Mouse (Mus musculus) limb, embryonic 14.5 days (tissue): Measurements from ENCODE around the gene Psmb8. TPM values are rescaled to one million over a fixed set of nuclear protein-coding genes. Genes with fewer than 3 reads are reported as not detected.

Source experiments
- ATAC-seq: fragments of 200-750 bp; cut with Nextera tagmentation; 2 replicates; pipeline ENCODE4 v1.8.0; 2017; ENCODE audit warnings: low read depth, moderate number of reproducible peaks, moderate TSS enrichment; ENCODE audit not compliant: low FRiP score
- DNase-seq: peaks from one replicate; pipeline ENCODE4 v3.0.0-alpha.2; 2015; ENCODE audit warnings: low spot score
- H3K27ac ChIP-seq: fragments of 300-500 bp; sonication (generic); replicated peaks from 2 replicates; pipeline ENCODE4 v1.5.1; 2014; ENCODE audit warnings: low read depth, mild to moderate bottlenecking, low read length, moderate library complexity, mixed read lengths
- H3K27me3 ChIP-seq: fragments of 300-500 bp; sonication (generic); 2 replicates; pipeline ENCODE4 v1.6.1; 2014; ENCODE audit warnings: low read length, mixed read lengths; ENCODE audit not compliant: control insufficient read depth, insufficient read depth
- H3K36me3 ChIP-seq: fragments of 300-500 bp; sonication (generic); 2 replicates; pipeline ENCODE4 v1.6.1; 2014; ENCODE audit warnings: mild to moderate bottlenecking, low read length, moderate library complexity, mixed read lengths; ENCODE audit not compliant: control insufficient read depth, insufficient read depth
- H3K4me1 ChIP-seq: fragments of 300-500 bp; sonication (generic); 2 replicates; pipeline ENCODE4 v1.6.1; 2014; ENCODE audit warnings: antibody characterized with exemption, low read length, mixed read lengths; ENCODE audit not compliant: control insufficient read depth, insufficient read depth
- H3K4me2 ChIP-seq: fragments of 300-500 bp; sonication (generic); replicated peaks from 2 replicates; pipeline ENCODE4 v1.6.1; 2014; ENCODE audit warnings: low read depth, mild to moderate bottlenecking, low read length, moderate library complexity; ENCODE audit not compliant: severe bottlenecking
- H3K4me3 ChIP-seq: fragments of 300-500 bp; sonication (generic); replicated peaks from 2 replicates; pipeline ENCODE4 v1.5.1; 2014; ENCODE audit warnings: low read length
- H3K9ac ChIP-seq: fragments of 300-500 bp; sonication (generic); 2 replicates; pipeline ENCODE4 v1.6.1; 2014; ENCODE audit warnings: mild to moderate bottlenecking, low read depth, low read length, moderate library complexity; ENCODE audit not compliant: severe bottlenecking
- H3K9me3 ChIP-seq: fragments of 300-500 bp; sonication (generic); 2 replicates; pipeline ENCODE4 v1.6.1; 2016; ENCODE audit warnings: low read length; ENCODE audit not compliant: control insufficient read depth
- POLR2A ChIP-seq: fragments of 200-500 bp; IDR thresholded peaks from 2 replicates; pipeline ENCODE4 v1.8.0; 2012; ENCODE audit warnings: inconsistent platforms, mild to moderate bottlenecking, moderate library complexity, borderline replicate concordance; ENCODE audit not compliant: insufficient read depth, insufficient read length; ENCODE audit errors: extremely low read depth
- WGBS: fragments of 180-500 bp; shearing (Covaris S2); extraction: QIAGEN DNeasy Blood & Tissue Kit; methylation state at CpG from one replicate; pipeline ENCODE4 v1.1.7; 2014; 5-methylcytosine and 5-hydroxymethylcytosine counted together
- polyA plus RNA-seq, 2 experiments: library from polyadenylated mRNA; depleted of rRNA in 1 of 2; stranded (reverse) in 1 of 2; unstranded in 1 of 2; fragments of >200 nt; fragmentation: Nextera tagmentation in 1 of 2; extraction: Ambion mirVana in 1 of 2; gene quantifications; 2 replicates each; pipeline versions ENCODE4 v1.2.1 to v1.2.3; 2012 to 2014

Psmb8 gene
- polyA plus RNA-seq, 2 experiments: 6.8 to 9.2 TPM

DNA sequence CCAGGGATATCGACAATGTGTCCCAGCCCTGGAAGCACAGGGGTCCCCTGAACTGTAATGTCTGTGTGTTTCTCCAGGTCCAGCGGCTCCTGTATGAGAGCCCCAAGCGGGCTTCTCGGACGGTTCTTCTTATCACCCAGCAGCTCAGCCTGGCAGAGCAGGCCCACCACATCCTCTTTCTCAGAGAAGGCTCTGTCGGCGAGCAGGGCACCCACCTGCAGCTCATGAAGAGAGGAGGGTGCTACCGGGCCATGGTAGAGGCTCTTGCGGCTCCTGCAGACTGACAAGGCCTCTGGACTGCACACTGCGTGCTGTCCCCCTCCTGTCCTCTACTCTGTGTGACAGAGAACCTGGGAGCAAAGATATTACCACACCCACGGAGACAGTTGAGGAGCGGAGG, 1.0 kb upstream of the Psmb8 start:
- no peak for TF ChIP-seq POLR2A
- Histone ChIP-seq H3K4me2 (no peak overlapping the region), H3K27ac (no peak overlapping the region), H3K36me3 (no peaks in the 10 kb centered on the region), H3K9ac (no peak overlapping the region), H3K4me1 (peaks cover 3% of the 10 kb centered on the region; the same call in 1 of the 2 replicates), H3K4me3 (no peak overlapping the region), H3K9me3 (no peaks in the 10 kb centered on the region), H3K27me3 (peaks cover 75% of the 10 kb centered on the region)
- WGBS: 26% methylated on average over 12 of the region's 12 CpGs
- DNase-seq (no peak), ATAC-seq (no peak)

DNA sequence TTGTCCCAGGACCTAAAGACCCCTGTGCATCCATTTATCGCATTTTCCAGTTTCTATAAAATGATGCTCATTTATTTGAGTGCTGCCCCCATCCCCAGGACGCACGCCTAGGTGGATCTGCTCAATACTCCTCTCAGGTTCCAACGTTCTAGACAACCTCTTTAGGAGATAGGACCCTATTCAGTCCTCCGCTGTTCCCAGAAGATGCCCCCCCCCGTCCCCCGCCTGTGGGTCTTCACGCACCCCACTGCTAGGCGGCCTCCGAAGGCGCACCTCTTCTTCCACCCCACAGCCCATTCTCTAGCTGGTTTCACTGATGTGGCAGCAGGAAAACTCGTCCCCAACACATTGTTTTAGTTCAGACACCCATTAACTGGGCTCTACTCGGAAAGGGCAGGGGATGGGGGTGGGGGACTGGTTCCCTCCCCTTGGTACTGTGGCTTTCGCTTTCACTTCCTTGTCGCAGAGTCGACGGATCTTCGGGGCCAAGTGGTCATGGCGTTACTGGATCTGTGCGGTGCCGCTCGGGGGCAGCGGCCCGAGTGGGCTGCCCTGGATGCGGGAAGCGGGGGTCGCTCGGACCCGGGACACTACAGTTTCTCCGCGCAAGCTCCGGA, 491 bp downstream of the Psmb8 start:
- no peak overlapping the region for H3K9ac ChIP-seq
- DNase-seq (no peak), ATAC-seq (no peak)
- H3K4me3 ChIP-seq: peak overlapping the region; percentile 33
- H3K27me3 ChIP-seq: peaks cover 59% of the 10 kb centered on the region
- TF ChIP-seq POLR2A: no peak
- peaks cover 3% of the 10 kb centered on the region; the same call in 1 of the 2 replicates for H3K4me1 ChIP-seq
- no peaks in the 10 kb centered on the region for H3K36me3 ChIP-seq
- 2% methylated on average over 32 of the region's 32 CpGs for WGBS
- H3K27ac ChIP-seq: no peak overlapping the region
- H3K4me2 ChIP-seq: peak overlapping the region; percentile 54
- no peaks in the 10 kb centered on the region for H3K9me3 ChIP-seq

DNA sequence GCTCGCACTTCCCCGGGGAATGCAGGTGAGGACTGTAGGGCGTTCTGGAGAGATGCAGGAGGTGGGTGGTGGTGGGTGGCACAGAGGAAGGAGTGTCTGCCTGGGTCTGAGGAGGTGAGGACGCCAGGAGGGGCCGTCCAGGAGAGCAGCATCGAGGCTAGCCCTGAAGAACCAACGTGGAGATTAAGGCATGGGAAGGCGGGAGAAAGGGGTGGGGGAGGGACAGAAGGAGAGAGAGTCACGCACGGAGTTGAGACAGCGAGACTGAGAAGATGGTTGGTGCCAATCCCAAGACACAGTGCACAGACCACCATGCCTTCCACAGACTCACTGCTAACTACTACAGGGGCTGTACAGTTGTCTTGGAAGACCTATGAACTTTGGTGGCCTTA, 996 bp downstream of the Psmb8 start:
- ATAC-seq: no peak
- TF ChIP-seq POLR2A: no peak
- Histone ChIP-seq H3K4me1 (peaks cover 3% of the 10 kb centered on the region; the same call in 1 of the 2 replicates), H3K9me3 (no peaks in the 10 kb centered on the region), H3K36me3 (no peaks in the 10 kb centered on the region), H3K4me2 (peak overlapping the region; percentile 54), H3K9ac (no peak overlapping the region), H3K27me3 (peaks cover 55% of the 10 kb centered on the region), H3K27ac (no peak overlapping the region), H3K4me3 (peak overlapping the region; percentile 33)
- WGBS: 6% methylated on average over 11 of the region's 11 CpGs
- DNase-seq: no peak

DNA sequence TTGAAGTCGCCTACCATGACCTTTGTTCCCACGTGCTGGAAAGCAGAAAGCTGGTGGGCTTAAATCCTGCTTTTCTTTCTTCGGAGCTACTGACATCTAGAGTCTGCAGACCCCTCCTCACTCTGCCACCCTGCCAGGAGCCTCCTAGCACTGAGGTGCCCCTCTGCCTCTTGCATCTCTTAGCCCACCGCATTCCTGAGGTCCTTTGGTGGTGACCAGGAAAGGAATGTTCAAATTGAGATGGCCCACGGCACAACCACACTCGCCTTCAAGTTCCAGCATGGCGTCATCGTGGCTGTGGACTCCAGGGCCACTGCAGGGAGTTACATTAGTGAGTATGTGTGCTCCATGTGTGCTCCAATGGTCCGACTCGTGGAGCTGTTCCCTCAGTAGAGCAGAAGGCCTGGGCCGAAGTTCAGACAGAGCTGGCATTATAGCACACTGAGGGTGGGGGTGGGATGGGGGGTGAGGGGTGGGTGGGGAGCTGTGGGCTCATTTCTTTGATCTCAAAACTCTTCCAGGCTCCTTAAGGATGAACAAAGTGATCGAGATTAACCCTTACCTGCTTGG, 1.6 kb downstream of the Psmb8 start:
- Histone ChIP-seq H3K4me1 (peaks cover 3% of the 10 kb centered on the region; the same call in 1 of the 2 replicates), H3K9me3 (no peaks in the 10 kb centered on the region), H3K4me2 (no peak overlapping the region), H3K36me3 (no peaks in the 10 kb centered on the region), H3K9ac (no peak overlapping the region), H3K27ac (no peak overlapping the region), H3K27me3 (peaks cover 49% of the 10 kb centered on the region), H3K4me3 (no peak overlapping the region)
- 56% methylated on average over 12 of the region's 12 CpGs for WGBS
- no peak for TF ChIP-seq POLR2A
- ATAC-seq: no peak
- DNase-seq: no peak

- no peaks in the 10 kb centered on the region for H3K9me3 ChIP-seq
- peaks cover 46% of the 10 kb centered on the region for H3K27me3 ChIP-seq
- H3K9ac ChIP-seq: no peak overlapping the region
- no peak overlapping the region for H3K4me2 ChIP-seq
- no peak overlapping the region for H3K4me3 ChIP-seq
- 85% methylated on average over 10 of the region's 10 CpGs for WGBS
- no peak for ATAC-seq
- no peak overlapping the region for H3K27ac ChIP-seq
- no peaks in the 10 kb centered on the region for H3K36me3 ChIP-seq
- no peak for DNase-seq
- no peak for TF ChIP-seq POLR2A
- H3K4me1 ChIP-seq: peaks cover 3% of the 10 kb centered on the region; the same call in 1 of the 2 replicates
Observed at GRCm38 (mm10) chr17:34200047-34200446, 2.5 kb downstream of the Psmb8 start.
